Mouse (Mus musculus) liver, embryonic 14.5 days (tissue): ENCODE measurements at regions not wholly inside any gene's neighbourhood (a gene's known extent, or its start where the extent isn't known, plus 50 kb on each side); places are given as distances from the start of the nearest gene placed in this dataset.

ENCODE experiments used
- CTCF ChIP-seq: IDR thresholded peaks from 2 replicates; pipeline ENCODE4 v1.5.1; 2016; ENCODE audit warnings: antibody characterized with exemption, low read depth, control low read depth
- EP300 ChIP-seq: IDR thresholded peaks from 2 replicates; pipeline ENCODE4 v1.6.1; 2016; ENCODE audit warnings: antibody characterized with exemption, low read depth

DNA sequence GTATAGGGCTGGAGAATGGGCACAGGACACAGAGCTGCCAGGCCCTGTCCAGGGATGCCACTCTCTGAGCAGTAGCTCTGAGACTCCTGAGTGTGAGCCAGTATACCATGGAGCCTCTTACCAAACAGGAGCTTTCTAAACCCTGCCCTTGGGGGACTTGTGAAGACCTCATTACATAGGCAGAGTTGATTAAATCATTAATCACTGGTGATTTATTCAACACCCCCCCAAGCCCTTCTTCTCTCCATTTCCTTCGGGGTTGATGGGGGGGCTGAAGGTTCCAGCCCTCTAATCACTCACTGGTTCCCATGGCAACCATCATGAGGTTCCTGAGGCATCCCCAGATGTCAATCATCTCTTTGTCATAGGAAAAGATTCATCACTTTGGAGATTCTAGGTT, 81.0 kb upstream of the Plekha5 start:
- TF ChIP-seq CTCF (no peak), EP300 (no peak)
